Mouse (Mus musculus) urinary bladder, postnatal 10 days (tissue): ENCODE results near the gene Gm6588.

ENCODE experiments used
- DNase-seq: peaks from one replicate; pipeline ENCODE4 v3.0.0; 2022; ENCODE audit warnings: low spot score

The Gm6588 gene

DNA sequence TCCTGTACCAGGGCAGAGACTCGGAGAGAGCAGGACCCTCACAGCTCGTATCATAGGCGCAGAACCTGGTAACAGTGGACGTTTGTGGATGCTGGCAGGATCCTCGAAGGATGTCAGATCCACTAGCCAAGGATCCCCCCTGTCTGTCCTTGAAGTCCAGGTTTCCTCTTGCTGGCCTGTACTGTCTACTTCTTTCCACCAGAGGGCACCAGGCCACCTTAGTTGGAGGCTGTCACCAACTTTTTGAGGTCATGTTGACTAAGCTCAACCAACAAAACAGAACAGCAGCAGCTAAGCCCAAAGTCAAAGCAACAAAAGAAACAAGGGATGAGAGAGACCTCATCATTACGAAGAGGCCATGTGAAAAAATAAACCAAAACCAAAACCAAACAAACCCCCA lies 20.9 kb downstream of the Gm6588 start:
- no peak for DNase-seq

- DNase-seq, result no peak
Observed at GRCm38 (mm10) chr5:112473453-112473852, 24.2 kb downstream of the Gm6588 start.

DNA sequence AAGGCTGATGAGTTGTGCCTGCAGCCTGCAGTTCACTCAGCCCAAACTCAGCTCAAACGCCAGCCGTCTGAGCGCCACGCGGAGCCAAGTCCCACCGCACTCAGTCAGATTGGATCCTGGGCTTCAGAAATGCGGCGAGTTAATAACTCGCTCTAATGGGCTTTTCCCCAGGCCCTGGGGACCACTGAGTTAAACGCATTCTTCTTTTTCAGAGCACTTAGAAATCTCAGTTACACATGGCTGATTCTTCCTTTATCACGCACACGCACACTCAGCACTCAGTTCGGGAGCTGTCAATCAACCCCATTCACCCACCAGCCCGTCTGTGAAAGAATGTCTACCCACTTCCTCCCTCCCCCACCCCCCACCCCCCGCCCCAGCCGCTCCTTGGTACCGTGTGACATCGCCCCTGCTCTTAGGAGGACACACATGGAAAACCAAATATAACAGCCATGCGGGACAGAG lies 32.8 kb downstream of the Gm6588 start:
- DNase-seq, result no peak

DNA sequence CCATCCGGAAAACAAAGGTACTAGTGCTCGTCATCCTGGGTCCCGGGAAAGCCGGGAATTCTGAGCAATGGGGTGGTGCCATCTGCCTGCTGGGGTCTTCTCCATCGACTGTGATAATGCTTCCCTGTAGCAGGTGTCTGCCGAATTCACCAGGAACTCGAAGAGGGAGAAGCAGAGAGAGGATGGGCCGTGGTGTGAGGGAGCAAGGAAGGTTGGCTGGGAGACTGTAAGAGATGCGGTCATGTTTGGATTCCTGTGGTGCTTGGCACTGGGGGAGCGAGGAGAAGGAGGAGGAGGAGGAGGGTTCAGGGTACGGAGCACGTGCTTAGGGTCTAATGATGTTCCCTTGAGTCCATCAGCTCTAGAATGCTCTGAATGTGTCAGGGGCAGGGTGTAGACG lies 33.3 kb downstream of the Gm6588 start:
- DNase-seq, result no peak

DNA sequence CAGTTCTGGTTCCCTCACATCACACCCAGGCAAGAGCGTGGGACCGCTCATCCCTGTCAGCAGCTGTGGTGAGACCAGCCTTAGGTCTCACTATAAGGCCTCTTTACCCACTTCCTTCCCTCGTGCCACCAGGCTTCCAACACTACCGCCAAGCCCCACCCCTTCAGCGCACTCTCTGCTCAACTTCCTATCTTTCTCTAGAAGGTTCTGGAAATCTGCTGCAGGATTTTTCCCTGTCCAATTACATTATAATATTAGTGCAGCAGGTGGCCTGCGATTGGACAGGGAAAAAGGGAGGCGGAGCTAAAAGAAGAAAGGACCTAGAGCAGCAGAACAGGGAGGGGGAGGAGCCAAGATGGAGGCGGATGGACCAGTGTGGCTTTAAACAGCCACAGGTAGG lies 33.8 kb downstream of the Gm6588 start:
- no peak for DNase-seq

- DNase-seq, result no peak
Observed at GRCm38 (mm10) chr5:112484924-112485715, 35.9 kb downstream of the Gm6588 start.

DNA sequence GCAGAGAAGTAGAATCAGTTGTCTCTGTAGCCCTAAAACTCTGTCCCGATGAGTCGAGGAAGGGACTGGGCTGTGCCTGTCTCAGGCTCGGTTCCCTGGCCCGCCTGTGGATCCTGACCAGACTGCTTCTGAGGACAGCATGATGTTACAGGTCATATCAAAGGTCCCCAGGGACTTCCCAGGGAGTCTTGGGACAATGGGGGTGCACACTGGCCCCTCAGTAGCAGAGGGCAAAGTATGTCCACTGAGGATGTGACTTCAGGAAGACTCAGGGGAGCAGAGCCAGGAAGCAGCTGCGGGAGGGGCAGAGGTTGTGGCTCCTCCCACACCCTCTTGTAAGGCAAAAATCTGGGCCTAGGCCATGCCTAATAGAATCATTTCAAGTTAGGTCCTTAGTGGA lies 37.2 kb downstream of the Gm6588 start:
- no peak for DNase-seq

DNA sequence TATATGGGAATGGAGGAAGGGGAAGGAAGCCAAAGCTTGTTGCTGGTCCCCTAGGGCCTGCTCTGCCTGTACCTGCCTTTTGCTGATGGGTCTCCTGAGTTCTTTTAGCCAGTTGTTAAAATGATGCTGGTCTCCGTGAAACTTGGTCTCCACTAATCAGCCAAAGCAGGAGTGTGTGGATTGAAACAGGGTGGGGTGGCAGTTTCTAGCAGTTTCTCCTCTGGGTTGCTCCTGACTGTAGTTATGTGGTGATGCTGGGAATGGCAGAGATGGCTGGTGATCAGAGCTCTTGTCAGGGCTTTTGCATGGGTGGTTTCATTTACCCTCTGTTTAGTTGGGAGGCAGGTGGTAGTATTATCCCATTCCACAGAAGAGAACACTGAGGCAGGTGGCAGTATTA lies 38.3 kb downstream of the Gm6588 start:
- DNase-seq, result no peak

- DNase-seq, result no peak
Observed at GRCm38 (mm10) chr5:112488101-112488776, 39.0 kb downstream of the Gm6588 start.

- DNase-seq, result no peak
Observed at GRCm38 (mm10) chr5:112491489-112491888, 42.3 kb downstream of the Gm6588 start.

GRCm38 (mm10) chr5:112493492-112493891 lies 44.3 kb downstream of the Gm6588 start:
- DNase-seq, result no peak

DNA sequence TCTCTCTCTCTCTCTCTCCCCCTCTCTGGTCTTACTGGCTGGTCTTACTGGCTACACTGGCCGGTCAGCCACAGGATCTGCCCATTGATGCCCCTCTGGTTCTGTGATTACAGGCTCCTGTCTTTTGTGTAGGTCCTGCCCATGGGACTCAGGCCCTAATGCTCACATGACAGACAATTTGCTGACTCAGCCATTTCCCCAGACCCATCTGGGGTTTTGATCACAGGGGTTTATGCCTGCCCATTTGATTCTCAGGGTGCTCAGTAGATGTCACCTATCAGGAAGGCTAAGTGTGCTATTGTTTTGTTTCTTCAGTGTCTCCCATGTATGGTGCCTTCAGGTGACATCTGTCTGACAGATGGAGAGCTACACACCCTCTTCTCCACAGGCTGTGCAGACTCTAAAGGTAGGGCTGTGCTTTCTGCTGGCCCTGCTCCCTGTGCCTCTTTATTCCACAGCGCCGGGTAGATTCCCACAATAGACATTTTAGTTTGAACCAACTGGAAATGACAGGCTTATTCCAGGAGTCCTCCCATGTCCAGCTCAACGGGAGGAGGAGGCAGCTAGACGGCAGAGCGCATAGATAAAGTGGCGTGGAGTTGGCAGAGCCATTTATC lies 47.6 kb downstream of the Gm6588 start:
- no peak for DNase-seq

GRCm38 (mm10) chr5:112498921-112499917 lies 50.0 kb downstream of the Gm6588 start:
- no peak for DNase-seq

GRCm38 (mm10) chr5:112499918-112500682 lies 50.9 kb downstream of the Gm6588 start:
- no peak for DNase-seq
